Mouse (Mus musculus): Measurements from ENCODE around the gene Ifit3. TPM values are rescaled to one million over a fixed set of nuclear protein-coding genes. Genes with fewer than 3 reads are reported as not detected.
"Not testable (repeated sequence)": the region's sequence is repeated elsewhere in the genome, so short reads cannot be mapped to it uniquely, and the experiment has no call there.

Gene Ifit3
- polyA plus RNA-seq, 1 experiment from 2014 or later: 0.24 TPM

GRCm38 (mm10) chr19:34598341-34598740 lies 15.0 kb downstream of the Ifit3 start:
- H3K36me3 ChIP-seq (replicated peaks): no peaks in the 10 kb centered on the region
- H3K27ac ChIP-seq: no peak overlapping the region
- no peak overlapping the region for H3K4me2 ChIP-seq
- no peaks in the 10 kb centered on the region for H3K27me3 ChIP-seq
- ATAC-seq (ENCODE audit: low FRiP score): no peak
- H3K4me3 ChIP-seq (replicated peaks): no peak overlapping the region
- H3K9ac ChIP-seq: no peak overlapping the region
- WGBS: 82% methylated on average over 2 of the region's 2 CpGs
- no peaks in the 10 kb centered on the region for H3K9me3 ChIP-seq
- H3K4me1 ChIP-seq: no peaks in the 10 kb centered on the region

GRCm38 (mm10) chr19:34599250-34599649 lies 15.9 kb downstream of the Ifit3 start:
- H3K27me3 ChIP-seq; H3K27ac ChIP-seq; H3K4me1 ChIP-seq; H3K4me2 ChIP-seq; H3K9me3 ChIP-seq; ATAC-seq (ENCODE audit: low FRiP score); H3K36me3 ChIP-seq (replicated peaks); H3K9ac ChIP-seq; H3K4me3 ChIP-seq (replicated peaks): not testable (repeated sequence)

GRCm38 (mm10) chr19:34601888-34602287 lies 18.6 kb downstream of the Ifit3 start, which contains the start of gene Ifit1bl1:
TSS of gene Ifit1bl1 (minus strand) at chr19:34601956.
- H3K27ac ChIP-seq; H3K4me2 ChIP-seq; H3K36me3 ChIP-seq (replicated peaks); H3K9ac ChIP-seq; H3K4me3 ChIP-seq (replicated peaks); H3K27me3 ChIP-seq; H3K9me3 ChIP-seq; ATAC-seq (ENCODE audit: low FRiP score); H3K4me1 ChIP-seq: not testable (repeated sequence)
- 54% methylated on average over 1 of the region's 1 CpGs for WGBS

- Histone ChIP-seq H3K4me1 (no peaks in the 10 kb centered on the region), H3K9me3 (no peaks in the 10 kb centered on the region), H3K9ac (no peak overlapping the region), H3K27ac (no peak overlapping the region), H3K36me3 (replicated peaks) (no peaks in the 10 kb centered on the region), H3K4me3 (replicated peaks) (no peak overlapping the region), H3K4me2 (no peak overlapping the region), H3K27me3 (no peaks in the 10 kb centered on the region)
- 89% methylated on average over 3 of the region's 3 CpGs for WGBS
- no peak for ATAC-seq (ENCODE audit: low FRiP score)
Observed at GRCm38 (mm10) chr19:34605472-34605871, 22.1 kb downstream of the Ifit3 start.

- 0 out of 2 replicates have a peak, but pooled peaks have one; percentile 27 for ATAC-seq (ENCODE audit: low FRiP score)
- not testable (repeated sequence) for H3K27me3 ChIP-seq; H3K4me2 ChIP-seq; H3K27ac ChIP-seq; H3K36me3 ChIP-seq (replicated peaks); H3K4me3 ChIP-seq (replicated peaks); H3K9me3 ChIP-seq; H3K4me1 ChIP-seq; H3K9ac ChIP-seq
- 60% methylated on average over 4 of the region's 4 CpGs for WGBS
Observed at GRCm38 (mm10) chr19:34607237-34608051, 24.1 kb downstream of the Ifit3 start, which contains the start of gene Ifit3b. TSS of gene Ifit3b (plus strand) at chr19:34607970.

- H3K9ac ChIP-seq; H3K4me1 ChIP-seq; H3K36me3 ChIP-seq (replicated peaks); ATAC-seq (ENCODE audit: low FRiP score); H3K27me3 ChIP-seq; H3K4me2 ChIP-seq; H3K4me3 ChIP-seq (replicated peaks); H3K9me3 ChIP-seq; H3K27ac ChIP-seq: not testable (repeated sequence)
- WGBS: 83% methylated on average over 3 of the region's 3 CpGs
Observed at GRCm38 (mm10) chr19:34610118-34610517, 26.8 kb downstream of the Ifit3 start.

GRCm38 (mm10) chr19:34612243-34613001 lies 29.1 kb downstream of the Ifit3 start:
- 85% methylated on average over 6 of the region's 11 CpGs for WGBS
- not testable (repeated sequence) for H3K4me1 ChIP-seq; H3K27ac ChIP-seq; H3K4me3 ChIP-seq (replicated peaks); H3K27me3 ChIP-seq; H3K9me3 ChIP-seq; H3K4me2 ChIP-seq; ATAC-seq (ENCODE audit: low FRiP score); H3K36me3 ChIP-seq (replicated peaks); H3K9ac ChIP-seq

- H3K36me3 ChIP-seq (replicated peaks): no peaks in the 10 kb centered on the region
- no peak overlapping the region for H3K4me2 ChIP-seq
- no peak for ATAC-seq (ENCODE audit: low FRiP score)
- H3K4me3 ChIP-seq (replicated peaks): no peak overlapping the region
- no peaks in the 10 kb centered on the region for H3K27me3 ChIP-seq
- 86% methylated on average over 5 of the region's 5 CpGs for WGBS
- no peaks in the 10 kb centered on the region for H3K9me3 ChIP-seq
- no peak overlapping the region for H3K27ac ChIP-seq
- H3K9ac ChIP-seq: no peak overlapping the region
- H3K4me1 ChIP-seq: no peaks in the 10 kb centered on the region
Observed at GRCm38 (mm10) chr19:34620871-34621270, 37.5 kb downstream of the Ifit3 start.

GRCm38 (mm10) chr19:34623781-34624180 lies 40.5 kb downstream of the Ifit3 start:
- H3K27ac ChIP-seq: no peak overlapping the region
- no peak for ATAC-seq (ENCODE audit: low FRiP score)
- WGBS: 92% methylated on average over 6 of the region's 6 CpGs
- no peaks in the 10 kb centered on the region for H3K27me3 ChIP-seq
- H3K4me3 ChIP-seq (replicated peaks): no peak overlapping the region
- H3K9me3 ChIP-seq: no peaks in the 10 kb centered on the region
- H3K4me2 ChIP-seq: no peak overlapping the region
- H3K4me1 ChIP-seq: no peaks in the 10 kb centered on the region
- H3K36me3 ChIP-seq (replicated peaks): no peaks in the 10 kb centered on the region
- H3K9ac ChIP-seq: no peak overlapping the region

- Histone ChIP-seq H3K27ac (no peak overlapping the region), H3K27me3 (no peaks in the 10 kb centered on the region), H3K9me3 (no peaks in the 10 kb centered on the region), H3K9ac (no peak overlapping the region), H3K36me3 (replicated peaks) (no peaks in the 10 kb centered on the region), H3K4me1 (no peaks in the 10 kb centered on the region), H3K4me3 (replicated peaks) (no peak overlapping the region), H3K4me2 (no peak overlapping the region)
- WGBS: 84% methylated on average over 4 of the region's 4 CpGs
- no peak for ATAC-seq (ENCODE audit: low FRiP score)
Observed at GRCm38 (mm10) chr19:34624663-34625062, 41.3 kb downstream of the Ifit3 start.

- WGBS: 75% methylated on average over 2 of the region's 2 CpGs
- H3K4me3 ChIP-seq (replicated peaks): no peak overlapping the region
- H3K27ac ChIP-seq: no peak overlapping the region
- H3K9me3 ChIP-seq: no peaks in the 10 kb centered on the region
- no peaks in the 10 kb centered on the region for H3K27me3 ChIP-seq
- H3K4me2 ChIP-seq: no peak overlapping the region
- ATAC-seq (ENCODE audit: low FRiP score): no peak
- no peaks in the 10 kb centered on the region for H3K36me3 ChIP-seq (replicated peaks)
- H3K9ac ChIP-seq: no peak overlapping the region
- no peaks in the 10 kb centered on the region for H3K4me1 ChIP-seq
Observed at GRCm38 (mm10) chr19:34627496-34627895, 44.2 kb downstream of the Ifit3 start.

- Histone ChIP-seq H3K27me3 (no peaks in the 10 kb centered on the region), H3K4me2 (no peak overlapping the region), H3K9me3 (no peaks in the 10 kb centered on the region), H3K36me3 (replicated peaks) (no peaks in the 10 kb centered on the region), H3K4me3 (replicated peaks) (no peak overlapping the region), H3K9ac (no peak overlapping the region), H3K27ac (no peak overlapping the region), H3K4me1 (no peaks in the 10 kb centered on the region)
- ATAC-seq (ENCODE audit: low FRiP score): no peak
Observed at GRCm38 (mm10) chr19:34631487-34631886, 48.2 kb downstream of the Ifit3 start.

GRCm38 (mm10) chr19:34633484-34633883 lies 50.2 kb downstream of the Ifit3 start:
- H3K4me3 ChIP-seq (replicated peaks): no peak overlapping the region

More at GRCm38 (mm10) chr19:34633484-34633883, 50.2 kb downstream of the Ifit3 start:
- Histone ChIP-seq H3K27me3 (no peaks in the 10 kb centered on the region), H3K9me3 (no peaks in the 10 kb centered on the region), H3K4me2 (no peak overlapping the region), H3K36me3 (replicated peaks) (no peaks in the 10 kb centered on the region), H3K27ac (no peak overlapping the region), H3K4me1 (no peaks in the 10 kb centered on the region), H3K9ac (no peak overlapping the region)
- WGBS: 81% methylated on average over 2 of the region's 2 CpGs
- ATAC-seq (ENCODE audit: low FRiP score): no peak

All from forebrain, embryonic 12.5 days (tissue).